In the genomic region with DNA sequence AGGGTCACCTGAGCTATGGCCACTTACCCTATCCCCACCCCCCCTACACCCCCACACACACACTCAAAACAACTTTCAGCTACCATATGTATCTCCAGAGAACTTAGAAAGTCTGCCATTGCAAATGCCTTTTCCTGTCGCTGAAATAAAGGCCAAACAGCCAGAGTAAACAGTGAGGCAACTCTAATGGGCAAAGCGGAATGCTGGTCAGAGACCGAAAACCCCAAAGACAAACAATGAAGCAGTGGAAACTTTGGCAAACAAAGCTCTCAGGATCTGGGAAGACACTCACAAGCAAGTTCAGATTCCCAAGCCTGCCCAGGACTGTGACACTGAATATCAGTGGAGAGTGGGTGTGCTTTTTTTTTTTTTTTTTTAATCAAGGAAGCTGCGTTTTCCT, we compare ENCODE assay signal across 15 mouse cellular contexts. TPM values are rescaled to one million over a fixed set of nuclear protein-coding genes. Genes with fewer than 3 reads are reported as not detected.
DNase-seq lines count a peak whose midpoint lies in the region; ATAC-seq and TF ChIP-seq lines count a peak whose summit lies in the region.
"Had no signal": no experiment of that assay in that cellular context is flagged by ENCODE, and none has a peak within 500 bp of the region (broad histone marks: within the 10 kb centered on the region; RNA-seq: fewer than 3 reads in every experiment).

No protein-coding gene starts in this region.

- no peak overlapping the region for H3ac ChIP-seq in C2C12 (ENCODE audit: control insufficient read depth, insufficient read length, low read depth)

- H3K9me3 ChIP-seq in heart, embryonic 15.5 days (replicated peaks), result no peaks in the 10 kb centered on the region
- no peaks in the 10 kb centered on the region for H3K9me3 ChIP-seq in liver, embryonic 12.5 days (replicated peaks)
- no peaks in the 10 kb centered on the region for H3K9me3 ChIP-seq in forebrain, embryonic 15.5 days
- H3K9me3 ChIP-seq: intestine, embryonic 15.5 days had no signal

- DNase-seq in heart, postnatal 25 days (ENCODE audit: low spot score), result no peak
- DNase-seq in lung, postnatal 10 days, result peak; percentile 66
- no peak for DNase-seq in thymus, postnatal 36 days
- no peak for DNase-seq in kidney, adult 9 months
- DNase-seq: cerebellum, adult 11 months; gastrocnemius, postnatal 10 days; heart, postnatal 4 days; kidney, postnatal 10 days had no signal

- H3K4me3 ChIP-seq in heart, embryonic 15.5 days, result no peak overlapping the region
- no peak overlapping the region for H3K4me3 ChIP-seq in C2C12 (ENCODE audit: insufficient read depth, poor library complexity, severe bottlenecking)
- H3K4me3 ChIP-seq in liver, embryonic 12.5 days, result no peak overlapping the region
- no peak overlapping the region for H3K4me3 ChIP-seq in forebrain, embryonic 15.5 days
- H3K4me3 ChIP-seq: intestine, embryonic 15.5 days had no signal

- peaks cover 50% of the 10 kb centered on the region for H3K4me1 ChIP-seq in heart, embryonic 15.5 days (replicated peaks)
- H3K4me1 ChIP-seq in liver, embryonic 12.5 days, result 0 out of 2 replicates have a peak, but pooled peaks cover 18% of the 10 kb centered on the region
- H3K4me1 ChIP-seq in forebrain, embryonic 15.5 days, result peaks cover 34% of the 10 kb centered on the region

- TF ChIP-seq CTCF in C2C12 (IDR thresholded peaks at IDR 0.05; ENCODE audit: control insufficient read depth, insufficient read depth, insufficient read length), result no peak

- no peak overlapping the region; the same call in 1 of the 2 replicates for H3K4me2 ChIP-seq in heart, embryonic 15.5 days
- H3K4me2 ChIP-seq in liver, embryonic 12.5 days, result no peak overlapping the region
- no peak overlapping the region for H3K4me2 ChIP-seq in forebrain, embryonic 15.5 days (replicated peaks)
- H3K4me2 ChIP-seq: intestine, embryonic 15.5 days had no signal

- no peaks in the 10 kb centered on the region for H3K27me3 ChIP-seq in heart, embryonic 15.5 days
- no peaks in the 10 kb centered on the region for H3K27me3 ChIP-seq in C2C12 (ENCODE audit: control insufficient read depth, insufficient read depth, insufficient read length)
- peaks cover 24% of the 10 kb centered on the region for H3K27me3 ChIP-seq in liver, embryonic 12.5 days (replicated peaks)
- no peaks in the 10 kb centered on the region for H3K27me3 ChIP-seq in forebrain, embryonic 15.5 days
- H3K27me3 ChIP-seq: intestine, embryonic 15.5 days had no signal

- WGBS in heart, embryonic 15.5 days, result 53% methylated on average over 4 of the region's 4 CpGs
- WGBS in liver, embryonic 12.5 days (ENCODE audit: insufficient replicate concordance), result 65% methylated on average over 4 of the region's 4 CpGs
- 85% methylated on average over 4 of the region's 4 CpGs for WGBS in forebrain, embryonic 15.5 days

- H3K79me2 ChIP-seq in C2C12 (ENCODE audit: control insufficient read depth, insufficient read depth), result peaks cover 96% of the 10 kb centered on the region

- ATAC-seq in heart, embryonic 15.5 days (replicated peaks; ENCODE audit: insufficient number of reproducible peaks, insufficient read depth, low FRiP score, low read depth), result no peak
- ATAC-seq in liver, embryonic 12.5 days, result no peak
- no peak for ATAC-seq in forebrain, embryonic 15.5 days (replicated peaks)
- ATAC-seq: CD4-positive, CD25-positive, alpha-beta regulatory T cell, adult 4 months; forebrain, embryonic 16.5 days; intestine, embryonic 15.5 days had no signal

- H3K27ac ChIP-seq in heart, embryonic 15.5 days, result peak overlapping the region; percentile 40; the same call in 1 of the 2 replicates
- peak overlapping the region; percentile 31; the same call in 1 of the 2 replicates for H3K27ac ChIP-seq in liver, embryonic 12.5 days
- H3K27ac ChIP-seq in forebrain, embryonic 15.5 days (replicated peaks), result no peak overlapping the region
- H3K27ac ChIP-seq: intestine, embryonic 15.5 days had no signal

- H3K36me3 ChIP-seq in heart, embryonic 15.5 days, result no peaks in the 10 kb centered on the region
- peaks cover 22% of the 10 kb centered on the region for H3K36me3 ChIP-seq in C2C12 (ENCODE audit: control insufficient read depth, insufficient read depth)
- H3K36me3 ChIP-seq in liver, embryonic 12.5 days, result no peaks in the 10 kb centered on the region
- H3K36me3 ChIP-seq in forebrain, embryonic 15.5 days, result no peaks in the 10 kb centered on the region
- H3K36me3 ChIP-seq: intestine, embryonic 15.5 days had no signal

- peaks cover 91% of the 10 kb centered on the region for H3K79me3 ChIP-seq in C2C12 (ENCODE audit: low read depth)

- no peak overlapping the region for H3K9ac ChIP-seq in heart, embryonic 15.5 days
- H3K9ac ChIP-seq in liver, embryonic 12.5 days, result no peak overlapping the region
- H3K9ac ChIP-seq in forebrain, embryonic 15.5 days (replicated peaks), result no peak overlapping the region
- H3K9ac ChIP-seq: intestine, embryonic 15.5 days had no signal

- intact Hi-C loops in heart, postnatal 25 days (cut with DNase I), result no loop called here

TF ChIP-seq in C2C12, 6 proteins besides CTCF, POLR2A, EP300 and RAD21:
- TF ChIP-seq MYOG (IDR thresholded peaks at IDR 0.05; ENCODE audit: control insufficient read depth, extremely low read depth, insufficient read length), result no peak
- TF ChIP-seq MYOD1 (IDR thresholded peaks at IDR 0.05; ENCODE audit: control insufficient read depth, insufficient read length, low read depth), result no peak
- peak; percentile 84 for TF ChIP-seq CEBPB (IDR thresholded peaks at IDR 0.05; ENCODE audit: low read depth)
- TF ChIP-seq MAX (IDR thresholded peaks at IDR 0.05), result no peak
- no peak for TF ChIP-seq FOSL1 (IDR thresholded peaks at IDR 0.05; ENCODE audit: insufficient read depth, low read length, poor library complexity, severe bottlenecking)
- TF ChIP-seq USF1 (IDR thresholded peaks at IDR 0.05; ENCODE audit: low read depth), result no peak

RNA-seq across cellular contexts. Expression of a gene that starts 4.8 kb away (rescaled TPM):
- polyA plus RNA-seq in heart, embryonic 15.5 days (2015; fragmentation: Nextera tagmentation; extraction: Ambion mirVana), result 8.6 and 8.8 TPM in 2 replicates
- 10 to 100 TPM; 16.0 to 19.5 TPM for total RNA-seq in heart, postnatal 25 days (2021)
- 37.2 TPM for polyA plus RNA-seq in C2C12 (2012; fragmentation: generic; extraction: Trizol)
- 3.4 and 3.8 TPM in 2 replicates for polyA plus RNA-seq in liver, embryonic 12.5 days (2016; fragmentation: Nextera tagmentation; extraction: Ambion mirVana)
- polyA plus RNA-seq in forebrain, embryonic 15.5 days (2015; fragmentation: Nextera tagmentation; extraction: Ambion mirVana), result 7.4 and 7.9 TPM in 2 replicates

RNA-seq across cellular contexts. Expression of a gene that starts 5.0 kb away (rescaled TPM):
- polyA plus RNA-seq in heart, embryonic 15.5 days (2015; fragmentation: Nextera tagmentation; extraction: Ambion mirVana), result 5.2 and 7.5 TPM in 2 replicates
- total RNA-seq in heart, postnatal 25 days (2021), result 1 to 10 TPM; 3.1 to 3.8 TPM
- polyA plus RNA-seq in C2C12 (2012; fragmentation: generic; extraction: Trizol), result 7.3 TPM
- polyA plus RNA-seq in liver, embryonic 12.5 days (2016; fragmentation: Nextera tagmentation; extraction: Ambion mirVana), result 1.8 and 2.6 TPM in 2 replicates
- polyA plus RNA-seq in forebrain, embryonic 15.5 days (2015; fragmentation: Nextera tagmentation; extraction: Ambion mirVana), result 14.4 and 16.1 TPM in 2 replicates
- polyA plus RNA-seq: CD4-positive, CD25-positive, alpha-beta regulatory T cell, adult 4 months had no signal
